Mouse (Mus musculus) G1E (cell line): ENCODE results near the gene Crb3.

Source experiments
- CTCF ChIP-seq: IDR thresholded peaks from 2 replicates; pipeline ENCODE4 v1.5.1; 2012; ENCODE audit warnings: low read depth, low read length, inconsistent platforms, mixed read lengths
- GATA1 ChIP-seq: IDR thresholded peaks from 2 replicates; pipeline ENCODE4 v1.6.1; 2012; ENCODE audit warnings: borderline replicate concordance, low read length, inconsistent platforms, mixed read lengths
- TAL1 ChIP-seq: conservative IDR thresholded peaks from 2 replicates; pipeline ENCODE4 v1.6.1; 2012; ENCODE audit warnings: low read depth, low read length, inconsistent platforms, mixed read lengths

DNA sequence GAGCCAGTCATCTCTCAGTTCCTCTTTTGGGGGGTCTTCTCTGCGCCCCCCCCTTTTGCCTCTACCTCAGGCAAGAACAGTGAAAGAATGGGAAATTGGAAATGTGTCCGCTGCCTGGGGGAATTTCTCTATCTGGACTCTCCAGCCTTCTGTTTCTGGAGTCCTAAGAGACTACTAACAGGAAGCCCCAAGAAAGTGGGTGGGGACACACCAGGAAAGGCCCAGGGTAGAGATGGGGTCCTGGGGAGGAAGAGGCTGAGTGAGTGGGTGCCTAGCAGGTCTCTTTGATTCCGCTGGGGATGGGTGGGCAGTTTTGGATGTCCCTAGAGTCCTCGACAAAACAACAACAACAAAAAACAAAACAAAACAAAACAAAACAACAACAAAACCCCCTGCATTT, 45.6 kb downstream of the Crb3 start:
- TF ChIP-seq CTCF (no peak), GATA1 (no peak), TAL1 (no peak)
